Mouse (Mus musculus): ENCODE results near the gene Cpne4. TPM values are rescaled to one million over a fixed set of nuclear protein-coding genes. Genes with fewer than 3 reads are reported as not detected.

Gene Cpne4
- total and polyA plus RNA-seq, 3 experiments, result not detected

- Histone ChIP-seq H3K4me1 (ENCODE audit: insufficient read depth, low read depth, low read length) (no peaks in the 10 kb centered on the region), H3K27me3 (ENCODE audit: insufficient read depth, low read length) (no peaks in the 10 kb centered on the region), H3K9me3 (replicated peaks) (peaks cover 16% of the 10 kb centered on the region), H3K4me3 (ENCODE audit: low read depth, low read length) (no peak overlapping the region), H3K36me3 (replicated peaks) (no peaks in the 10 kb centered on the region)
- no peak for TF ChIP-seq GATA1 (IDR thresholded peaks at IDR 0.05; ENCODE audit: borderline replicate concordance, low read length)
- TF ChIP-seq TAL1 (conservative IDR thresholded peaks at IDR 0.05; ENCODE audit: low read depth, low read length), result no peak
- TF ChIP-seq GATA2 (IDR thresholded peaks at IDR 0.05; ENCODE audit: borderline replicate concordance, low read depth, low read length), result no peak
- no peak for TF ChIP-seq POLR2AphosphoS5 (IDR thresholded peaks at IDR 0.05; ENCODE audit: insufficient replicate concordance, low read depth, low read length)
- no peak for TF ChIP-seq CTCF (IDR thresholded peaks at IDR 0.05; ENCODE audit: low read depth, low read length)
- DNase-seq (ENCODE audit: low spot score) (no peak), ATAC-seq (ENCODE audit: extremely low read depth, insufficient number of reproducible peaks, low FRiP score, poor library complexity, severe bottlenecking) (no peak)
These were observed 99.4 kb downstream of the Cpne4 start for GRCm38 (mm10) chr9:104646348-104646994.

- TF ChIP-seq GATA2 (IDR thresholded peaks at IDR 0.05; ENCODE audit: borderline replicate concordance, low read depth, low read length) (no peak), CTCF (IDR thresholded peaks at IDR 0.05; ENCODE audit: low read depth, low read length) (no peak), GATA1 (IDR thresholded peaks at IDR 0.05; ENCODE audit: borderline replicate concordance, low read length) (no peak), TAL1 (conservative IDR thresholded peaks at IDR 0.05; ENCODE audit: low read depth, low read length) (no peak), POLR2AphosphoS5 (IDR thresholded peaks at IDR 0.05; ENCODE audit: insufficient replicate concordance, low read depth, low read length) (no peak)
- Histone ChIP-seq H3K4me3 (ENCODE audit: low read depth, low read length) (no peak overlapping the region), H3K36me3 (replicated peaks) (no peaks in the 10 kb centered on the region), H3K27me3 (ENCODE audit: insufficient read depth, low read length) (no peaks in the 10 kb centered on the region), H3K4me1 (ENCODE audit: insufficient read depth, low read depth, low read length) (no peaks in the 10 kb centered on the region), H3K9me3 (replicated peaks) (peaks cover 21% of the 10 kb centered on the region)
- DNase-seq (ENCODE audit: low spot score) (no peak), ATAC-seq (ENCODE audit: extremely low read depth, insufficient number of reproducible peaks, low FRiP score, poor library complexity, severe bottlenecking) (no peak)
These were observed 105.7 kb downstream of the Cpne4 start for GRCm38 (mm10) chr9:104652691-104653261.

GRCm38 (mm10) chr9:104659758-104660157 lies 112.7 kb downstream of the Cpne4 start:
- no peak for ATAC-seq (ENCODE audit: extremely low read depth, insufficient number of reproducible peaks, low FRiP score, poor library complexity, severe bottlenecking)
- DNase-seq (ENCODE audit: low spot score), result no peak
- no peak for TF ChIP-seq GATA1 (IDR thresholded peaks at IDR 0.05; ENCODE audit: borderline replicate concordance, low read length)
- TF ChIP-seq TAL1 (conservative IDR thresholded peaks at IDR 0.05; ENCODE audit: low read depth, low read length), result no peak
- TF ChIP-seq POLR2AphosphoS5 (IDR thresholded peaks at IDR 0.05; ENCODE audit: insufficient replicate concordance, low read depth, low read length), result no peak
- no peak for TF ChIP-seq GATA2 (IDR thresholded peaks at IDR 0.05; ENCODE audit: borderline replicate concordance, low read depth, low read length)
- no peak for TF ChIP-seq CTCF (IDR thresholded peaks at IDR 0.05; ENCODE audit: low read depth, low read length)
- H3K36me3 ChIP-seq (replicated peaks), result no peaks in the 10 kb centered on the region
- H3K4me3 ChIP-seq (ENCODE audit: low read depth, low read length), result no peak overlapping the region
- peaks cover 24% of the 10 kb centered on the region for H3K9me3 ChIP-seq (replicated peaks)
- H3K27me3 ChIP-seq (ENCODE audit: insufficient read depth, low read length), result no peaks in the 10 kb centered on the region
- no peaks in the 10 kb centered on the region for H3K4me1 ChIP-seq (ENCODE audit: insufficient read depth, low read depth, low read length)

- ATAC-seq (ENCODE audit: extremely low read depth, insufficient number of reproducible peaks, low FRiP score, poor library complexity, severe bottlenecking), result no peak
- TF ChIP-seq POLR2AphosphoS5 (IDR thresholded peaks at IDR 0.05; ENCODE audit: insufficient replicate concordance, low read depth, low read length) (no peak), TAL1 (conservative IDR thresholded peaks at IDR 0.05; ENCODE audit: low read depth, low read length) (no peak), CTCF (IDR thresholded peaks at IDR 0.05; ENCODE audit: low read depth, low read length) (no peak), GATA1 (IDR thresholded peaks at IDR 0.05; ENCODE audit: borderline replicate concordance, low read length) (no peak), GATA2 (IDR thresholded peaks at IDR 0.05; ENCODE audit: borderline replicate concordance, low read depth, low read length) (no peak)
- H3K4me3 ChIP-seq (ENCODE audit: low read depth, low read length), result no peak overlapping the region
These were observed 129.6 kb downstream of the Cpne4 start for GRCm38 (mm10) chr9:104676665-104677064.

GRCm38 (mm10) chr9:104678571-104678970 lies 131.5 kb downstream of the Cpne4 start:
- ATAC-seq (ENCODE audit: extremely low read depth, insufficient number of reproducible peaks, low FRiP score, poor library complexity, severe bottlenecking) (no peak), DNase-seq (ENCODE audit: low spot score) (no peak)
- no peak for TF ChIP-seq GATA2 (IDR thresholded peaks at IDR 0.05; ENCODE audit: borderline replicate concordance, low read depth, low read length)
- no peak for TF ChIP-seq TAL1 (conservative IDR thresholded peaks at IDR 0.05; ENCODE audit: low read depth, low read length)
- no peak for TF ChIP-seq CTCF (IDR thresholded peaks at IDR 0.05; ENCODE audit: low read depth, low read length)
- no peak for TF ChIP-seq POLR2AphosphoS5 (IDR thresholded peaks at IDR 0.05; ENCODE audit: insufficient replicate concordance, low read depth, low read length)
- no peak for TF ChIP-seq GATA1 (IDR thresholded peaks at IDR 0.05; ENCODE audit: borderline replicate concordance, low read length)
- Histone ChIP-seq H3K9me3 (replicated peaks) (peaks cover 16% of the 10 kb centered on the region), H3K4me3 (ENCODE audit: low read depth, low read length) (no peak overlapping the region), H3K36me3 (replicated peaks) (no peaks in the 10 kb centered on the region), H3K27me3 (ENCODE audit: insufficient read depth, low read length) (no peaks in the 10 kb centered on the region), H3K4me1 (ENCODE audit: insufficient read depth, low read depth, low read length) (no peaks in the 10 kb centered on the region)

More at GRCm38 (mm10) chr9:104676665-104677064, 129.6 kb downstream of the Cpne4 start:
- Histone ChIP-seq H3K4me1 (ENCODE audit: insufficient read depth, low read depth, low read length) (no peaks in the 10 kb centered on the region), H3K36me3 (replicated peaks) (no peaks in the 10 kb centered on the region), H3K27me3 (ENCODE audit: insufficient read depth, low read length) (no peaks in the 10 kb centered on the region), H3K9me3 (replicated peaks) (peaks cover 16% of the 10 kb centered on the region)
- DNase-seq (ENCODE audit: low spot score), result no peak

GRCm38 (mm10) chr9:104687051-104687450 lies 140.0 kb downstream of the Cpne4 start:
- H3K9me3 ChIP-seq (replicated peaks), result peaks cover 10% of the 10 kb centered on the region

More at GRCm38 (mm10) chr9:104687051-104687450, 140.0 kb downstream of the Cpne4 start:
- ATAC-seq (ENCODE audit: extremely low read depth, insufficient number of reproducible peaks, low FRiP score, poor library complexity, severe bottlenecking) (no peak), DNase-seq (ENCODE audit: low spot score) (no peak)
- no peaks in the 10 kb centered on the region for H3K4me1 ChIP-seq (ENCODE audit: insufficient read depth, low read depth, low read length)
- no peaks in the 10 kb centered on the region for H3K36me3 ChIP-seq (replicated peaks)
- no peaks in the 10 kb centered on the region for H3K27me3 ChIP-seq (ENCODE audit: insufficient read depth, low read length)
- no peak overlapping the region for H3K4me3 ChIP-seq (ENCODE audit: low read depth, low read length)
- TF ChIP-seq TAL1 (conservative IDR thresholded peaks at IDR 0.05; ENCODE audit: low read depth, low read length), result no peak
- no peak for TF ChIP-seq CTCF (IDR thresholded peaks at IDR 0.05; ENCODE audit: low read depth, low read length)
- TF ChIP-seq POLR2AphosphoS5 (IDR thresholded peaks at IDR 0.05; ENCODE audit: insufficient replicate concordance, low read depth, low read length), result no peak
- TF ChIP-seq GATA2 (IDR thresholded peaks at IDR 0.05; ENCODE audit: borderline replicate concordance, low read depth, low read length), result no peak
- TF ChIP-seq GATA1 (IDR thresholded peaks at IDR 0.05; ENCODE audit: borderline replicate concordance, low read length), result no peak
